Comparison of ENCODE assay signal across 12 mouse cellular contexts in the genomic region with DNA sequence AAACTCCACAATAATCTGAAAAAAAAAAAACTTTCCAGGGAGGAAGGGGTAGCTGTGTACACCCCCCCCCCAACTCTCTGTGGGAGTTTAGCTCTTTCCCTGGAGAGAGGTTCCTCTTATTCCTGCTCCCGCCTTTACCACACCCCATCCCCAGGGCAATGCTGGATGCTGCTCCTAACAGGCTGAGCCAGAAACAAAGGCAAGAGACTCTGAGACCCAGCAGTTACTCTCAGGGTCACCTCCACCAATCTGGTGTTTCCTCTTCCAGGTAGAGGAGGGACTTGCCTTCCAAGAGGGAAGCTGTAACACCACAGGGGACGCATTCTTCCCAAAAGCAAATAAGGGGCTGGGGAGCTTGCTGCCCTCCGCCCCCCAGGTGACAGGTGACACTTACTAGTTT. TPM values are rescaled to one million over a fixed set of nuclear protein-coding genes. Genes with fewer than 3 reads are reported as not detected.
DNase-seq lines count a peak whose midpoint lies in the region; ATAC-seq and TF ChIP-seq lines count a peak whose summit lies in the region.
"Had no signal": no experiment of that assay in that cellular context is flagged by ENCODE, and none has a peak within 500 bp of the region (broad histone marks: within the 10 kb centered on the region; RNA-seq: fewer than 3 reads in every experiment).

No protein-coding gene starts in this region.

- no peak for TF ChIP-seq EP300 in lung, postnatal 0 days (IDR thresholded peaks at IDR 0.05)

- no peak for TF ChIP-seq CTCF in gastrocnemius, adult 2 months (IDR thresholded peaks at IDR 0.05)
- TF ChIP-seq CTCF in lung, postnatal 0 days (IDR thresholded peaks at IDR 0.05) = no peak

- no peaks in the 10 kb centered on the region for H3K9me3 ChIP-seq in lung, postnatal 0 days (ENCODE audit: low read length)
- H3K9me3 ChIP-seq in hindbrain, embryonic 10.5 days = no peaks in the 10 kb centered on the region
- no peaks in the 10 kb centered on the region for H3K9me3 ChIP-seq in midbrain, embryonic 15.5 days

- 72% methylated on average over 3 of the region's 3 CpGs for WGBS in lung, postnatal 0 days
- 75% methylated on average over 3 of the region's 3 CpGs for WGBS in hindbrain, embryonic 10.5 days
- WGBS in midbrain, embryonic 15.5 days = 78% methylated on average over 3 of the region's 3 CpGs

- no peak for ATAC-seq in lung, postnatal 0 days
- no peak for ATAC-seq in midbrain, embryonic 15.5 days (replicated peaks)

- no peak overlapping the region for H3K9ac ChIP-seq in lung, postnatal 0 days (replicated peaks; ENCODE audit: low read depth)
- 0 out of 2 replicates have a peak overlapping the region, but pooled peaks have one; percentile 89 for H3K9ac ChIP-seq in midbrain, embryonic 15.5 days

- peaks cover 10% of the 10 kb centered on the region; the same call in 1 of the 2 replicates for H3K4me1 ChIP-seq in lung, postnatal 0 days (ENCODE audit: insufficient read depth, low read depth, low read length)
- H3K4me1 ChIP-seq in hindbrain, embryonic 10.5 days (replicated peaks) = peaks cover 26% of the 10 kb centered on the region
- H3K4me1 ChIP-seq in midbrain, embryonic 15.5 days = peaks cover 23% of the 10 kb centered on the region

- peak overlapping the region; percentile 89 for H3K4me3 ChIP-seq in gastrocnemius, adult 2 months
- no peak overlapping the region for H3K4me3 ChIP-seq in lung, postnatal 0 days (ENCODE audit: low read depth, low read length)
- peak overlapping the region; percentile 95; the same call in 1 of the 2 replicates for H3K4me3 ChIP-seq in hindbrain, embryonic 10.5 days
- no peak overlapping the region for H3K4me3 ChIP-seq in midbrain, embryonic 15.5 days

- H3K4me2 ChIP-seq in lung, postnatal 0 days (replicated peaks; ENCODE audit: low read depth, low read length) = 0 out of 2 replicates have a peak overlapping the region, but pooled peaks have one; percentile 94
- H3K4me2 ChIP-seq in midbrain, embryonic 15.5 days = peak overlapping the region; percentile 82; the same call in 1 of the 2 replicates

- no peak for DNase-seq in gastrocnemius, adult 2 months
- DNase-seq in gastrocnemius, postnatal 25 days = no peak
- DNase-seq in lung, postnatal 0 days (ENCODE audit: low spot score) = peak; percentile 6
- DNase-seq in lung, postnatal 14 days = no peak
- DNase-seq in hindbrain, embryonic 10.5 days (ENCODE audit: low spot score) = no peak
- no peak for DNase-seq in right cerebral cortex, postnatal 4 days
- DNase-seq in cerebellum, postnatal 25 days = no peak

- peaks cover 12% of the 10 kb centered on the region; the same call in 1 of the 2 replicates for H3K36me3 ChIP-seq in lung, postnatal 0 days (ENCODE audit: insufficient read depth, low read length)
- peaks cover 52% of the 10 kb centered on the region for H3K36me3 ChIP-seq in hindbrain, embryonic 10.5 days
- peaks cover 20% of the 10 kb centered on the region for H3K36me3 ChIP-seq in midbrain, embryonic 15.5 days (replicated peaks)

- H3K27me3 ChIP-seq in lung, postnatal 0 days (replicated peaks; ENCODE audit: insufficient read depth, low read length) = no peaks in the 10 kb centered on the region
- H3K27me3 ChIP-seq in hindbrain, embryonic 10.5 days (ENCODE audit: insufficient read depth, poor library complexity, severe bottlenecking) = no peaks in the 10 kb centered on the region
- no peaks in the 10 kb centered on the region for H3K27me3 ChIP-seq in midbrain, embryonic 15.5 days (replicated peaks)

- intact Hi-C loops in gastrocnemius, adult 2 months (cut with DNase I) = loop anchor here (2.0 kb wide), 1 partner anchor 13 kb away; no protein-coding TSS in a partner anchor

- H3K27ac ChIP-seq in gastrocnemius, adult 2 months = peak overlapping the region; percentile 98
- no peak overlapping the region for H3K27ac ChIP-seq in lung, postnatal 0 days (ENCODE audit: low read length)
- no peak overlapping the region for H3K27ac ChIP-seq in hindbrain, embryonic 10.5 days
- H3K27ac ChIP-seq in midbrain, embryonic 15.5 days = no peak overlapping the region

RNA-seq across cellular contexts. Expression of a gene that starts 2.2 kb away (rescaled TPM):
- 1 to 10 TPM in 1 of 2 experiments, under 1 TPM in 1; 0.51 to 1.5 TPM for total RNA-seq in gastrocnemius, adult 2 months (2021)
- total RNA-seq in gastrocnemius, postnatal 25 days (2021) = 1 to 10 TPM in 1 of 2 experiments, not detected in 1; 1.1 TPM
- 0.11 TPM in 1 of 2 replicates, not detected in the other for polyA plus RNA-seq in lung, postnatal 0 days (2015; fragmentation: Nextera tagmentation; extraction: Ambion mirVana)
- 0.15 and 0.22 TPM in 2 replicates for polyA plus RNA-seq in hindbrain, embryonic 10.5 days (2016; fragmentation: Nextera tagmentation; extraction: Ambion mirVana)
- 0.84 and 1.1 TPM in 2 replicates for polyA plus RNA-seq in midbrain, embryonic 15.5 days (2015; fragmentation: Nextera tagmentation; extraction: Ambion mirVana)
- total RNA-seq: common myeloid progenitor, adult 5-6 weeks had no signal
- polyA plus RNA-seq: liver, embryonic 16.5 days had no signal

RNA-seq across cellular contexts. Expression of a gene that starts 6.4 kb away (rescaled TPM):
- total RNA-seq in gastrocnemius, adult 2 months (2021) = 100 to 1,000 TPM; 120 to 155 TPM
- 100 to 1,000 TPM; 141 to 179 TPM for total RNA-seq in gastrocnemius, postnatal 25 days (2021)
- polyA plus RNA-seq in lung, postnatal 0 days (2015; fragmentation: Nextera tagmentation; extraction: Ambion mirVana) = 68.2 and 75.8 TPM in 2 replicates
- polyA plus RNA-seq in hindbrain, embryonic 10.5 days (2016; fragmentation: Nextera tagmentation; extraction: Ambion mirVana) = 135 and 147 TPM in 2 replicates
- 110 and 112 TPM in 2 replicates for polyA plus RNA-seq in midbrain, embryonic 15.5 days (2015; fragmentation: Nextera tagmentation; extraction: Ambion mirVana)

RNA-seq across cellular contexts. Expression of a gene that starts 16.5 kb away (rescaled TPM):
- 1,000 to 10,000 TPM; 1,153 to 1,545 TPM for total RNA-seq in gastrocnemius, adult 2 months (2021)
- 1,000 to 10,000 TPM; 1,291 to 1,333 TPM for total RNA-seq in gastrocnemius, postnatal 25 days (2021)
- 408 and 474 TPM in 2 replicates for polyA plus RNA-seq in lung, postnatal 0 days (2015; fragmentation: Nextera tagmentation; extraction: Ambion mirVana)
- 566 and 596 TPM in 2 replicates for polyA plus RNA-seq in hindbrain, embryonic 10.5 days (2016; fragmentation: Nextera tagmentation; extraction: Ambion mirVana)
- 612 and 618 TPM in 2 replicates for polyA plus RNA-seq in midbrain, embryonic 15.5 days (2015; fragmentation: Nextera tagmentation; extraction: Ambion mirVana)

RNA-seq across cellular contexts. Expression of a gene that starts 24.8 kb away (rescaled TPM):
- under 1 TPM in 1 of 2 experiments, not detected in 1; 0.48 TPM for total RNA-seq in gastrocnemius, adult 2 months (2021)
- 1 to 10 TPM in 1 of 2 experiments, under 1 TPM in 1; 0.61 to 1.2 TPM for total RNA-seq in gastrocnemius, postnatal 25 days (2021)
- 4.7 and 5.1 TPM in 2 replicates for polyA plus RNA-seq in lung, postnatal 0 days (2015; fragmentation: Nextera tagmentation; extraction: Ambion mirVana)
- 0.42 and 0.46 TPM in 2 replicates for polyA plus RNA-seq in hindbrain, embryonic 10.5 days (2016; fragmentation: Nextera tagmentation; extraction: Ambion mirVana)
- polyA plus RNA-seq in midbrain, embryonic 15.5 days (2015; fragmentation: Nextera tagmentation; extraction: Ambion mirVana) = not detected in 2 replicates
- total RNA-seq: layer of hippocampus, adult 2 months had no signal

RNA-seq across cellular contexts. Expression of a gene that starts 53.8 kb away (rescaled TPM):
- under 1 TPM in 1 of 2 experiments, not detected in 1; 0.84 TPM for total RNA-seq in gastrocnemius, adult 2 months (2021)
- total RNA-seq in gastrocnemius, postnatal 25 days (2021) = under 1 TPM; 0.24 to 0.28 TPM
- polyA plus RNA-seq in lung, postnatal 0 days (2015; fragmentation: Nextera tagmentation; extraction: Ambion mirVana) = 4.3 and 5.2 TPM in 2 replicates
- polyA plus RNA-seq in hindbrain, embryonic 10.5 days (2016; fragmentation: Nextera tagmentation; extraction: Ambion mirVana) = 0.25 and 0.43 TPM in 2 replicates
- polyA plus RNA-seq in midbrain, embryonic 15.5 days (2015; fragmentation: Nextera tagmentation; extraction: Ambion mirVana) = 1.8 and 2.7 TPM in 2 replicates
- polyA plus RNA-seq: C2C12 had no signal

Comparison
In these comparisons a context has a peak if more than half of its experiments do, and no peak if none do; other contexts are left out.
1. H3K4me3 ChIP-seq: peak in gastrocnemius, adult 2 months (single experiment) and hindbrain, embryonic 10.5 days (single experiment); none in lung, postnatal 0 days (single experiment) and midbrain, embryonic 15.5 days (single experiment).